Mouse (Mus musculus) c-Kit-positive CD71-positive TER-119-positive erythroid progenitor cells, embryonic 14.5 days (primary cell): ENCODE results near the gene E130308A19Rik.

Experiments
- DNase-seq: peaks from one replicate; pipeline ENCODE4 v3.0.0-alpha.2; 2013; ENCODE audit warnings: low spot score

Gene E130308A19Rik

DNA sequence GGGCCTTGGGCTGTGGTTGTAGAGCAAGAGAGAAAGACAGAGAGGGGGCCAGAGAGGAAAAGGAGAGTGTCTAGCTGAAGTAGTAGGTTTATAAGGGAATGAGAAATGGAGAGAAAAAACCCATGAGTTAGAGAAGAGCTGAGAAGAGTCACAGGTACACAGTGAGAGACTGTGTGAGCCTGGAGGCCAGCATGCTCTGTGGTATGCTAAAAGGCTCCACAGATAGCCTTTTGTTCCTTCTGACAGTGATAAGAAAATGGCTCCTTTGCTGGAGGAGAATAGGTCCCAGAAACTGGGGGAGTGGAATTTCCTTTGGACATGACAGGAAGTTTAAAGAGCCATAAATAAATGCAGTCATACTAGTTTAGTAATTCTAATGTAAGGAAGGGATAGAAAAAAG is 13.2 kb downstream of the E130308A19Rik start:
- DNase-seq: no peak

DNA sequence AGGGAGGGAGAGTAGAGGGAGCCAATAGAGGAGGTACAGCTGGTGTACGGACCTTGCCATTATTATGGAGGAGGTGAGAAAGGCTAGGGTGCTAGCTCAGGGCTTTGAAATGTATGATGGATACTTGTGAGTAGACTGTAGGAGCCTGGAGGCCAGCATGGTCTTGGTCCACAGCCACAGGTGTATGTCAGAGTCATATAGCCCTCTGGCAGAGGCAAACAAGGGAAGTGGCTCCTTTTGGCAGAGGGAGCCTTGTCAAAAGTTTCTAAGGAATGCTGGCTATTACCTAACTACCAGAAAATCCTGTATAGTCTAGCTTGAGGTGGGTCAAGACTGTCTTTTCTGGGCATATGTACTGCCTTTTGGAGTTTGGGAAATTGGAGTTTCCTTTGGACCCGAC is 14.7 kb downstream of the E130308A19Rik start:
- no peak for DNase-seq

DNA sequence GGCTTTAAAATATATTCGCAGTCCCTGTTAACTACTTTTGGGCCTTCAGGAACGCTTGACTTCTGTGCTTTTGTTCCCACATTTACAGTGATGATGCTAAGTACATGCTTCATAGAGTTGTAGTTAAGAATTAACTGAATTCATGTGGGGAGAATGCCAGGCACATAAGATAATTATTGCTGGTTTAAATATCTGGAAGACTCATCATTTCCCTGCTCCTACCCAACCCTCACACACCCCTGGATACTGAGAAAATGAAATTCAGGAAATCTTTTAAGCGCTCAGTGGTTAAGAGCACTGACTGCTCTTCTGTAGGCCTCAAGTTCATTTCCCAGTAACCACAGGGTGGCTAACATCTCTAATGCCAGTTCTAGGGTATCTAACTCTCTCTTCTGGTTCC is 16.0 kb downstream of the E130308A19Rik start:
- no peak for DNase-seq

DNA sequence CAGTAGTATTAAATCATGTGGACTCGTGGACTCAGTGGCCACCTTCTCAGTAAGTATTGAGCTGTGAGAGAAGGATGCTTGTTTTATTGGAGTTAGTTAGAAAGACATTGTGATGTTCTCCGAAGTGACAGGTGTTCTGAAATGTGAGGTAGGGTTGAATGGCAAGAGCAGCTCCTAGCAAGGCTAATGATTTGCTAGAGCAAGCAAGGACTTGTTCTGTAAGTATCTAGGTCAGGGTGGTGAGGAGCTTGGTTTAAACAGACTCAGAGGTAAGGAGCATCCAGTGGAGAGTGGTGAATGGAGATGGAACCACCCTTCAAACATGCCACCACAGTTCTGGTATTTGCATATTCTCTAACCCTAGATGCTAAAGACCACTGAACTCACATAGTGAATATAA is 16.6 kb downstream of the E130308A19Rik start:
- no peak for DNase-seq

DNA sequence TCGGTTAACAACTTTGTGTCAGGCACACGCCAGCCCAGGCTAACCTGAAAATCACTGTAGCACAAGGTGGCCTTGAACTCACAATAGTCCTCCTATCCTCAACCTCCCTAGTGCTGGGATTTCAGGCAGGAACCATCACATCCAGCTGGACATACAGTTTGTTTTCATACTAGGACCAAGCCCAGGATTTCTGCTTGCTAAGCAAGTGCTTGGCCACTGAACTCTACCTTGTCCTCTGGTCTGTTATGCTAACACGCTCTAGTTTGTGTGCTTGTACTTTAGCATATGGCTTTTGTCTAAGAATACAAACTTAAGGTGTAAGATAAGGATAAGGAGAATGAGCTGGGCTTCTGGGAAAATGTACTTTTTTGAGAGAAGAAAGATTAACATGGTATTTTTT is 18.4 kb downstream of the E130308A19Rik start:
- DNase-seq: no peak

DNA sequence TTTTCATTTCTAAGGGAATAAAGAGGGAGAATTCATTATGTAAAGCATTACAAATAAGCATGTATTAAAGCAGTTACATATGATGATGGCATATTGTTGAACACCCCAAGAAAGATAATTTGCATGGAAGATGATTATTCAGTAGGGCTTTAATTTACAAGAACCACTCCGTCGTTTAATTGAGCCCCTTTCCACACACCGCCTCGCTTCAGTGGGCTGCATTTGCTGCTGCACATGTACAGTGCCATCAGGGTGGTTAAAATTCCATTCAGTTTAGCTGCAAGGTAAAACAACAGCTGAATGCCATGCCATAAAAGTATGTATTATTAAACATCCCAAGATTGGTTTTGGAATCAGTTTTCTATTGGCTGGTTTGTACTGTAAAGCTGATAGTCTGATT is 19.0 kb downstream of the E130308A19Rik start:
- no peak for DNase-seq

DNA sequence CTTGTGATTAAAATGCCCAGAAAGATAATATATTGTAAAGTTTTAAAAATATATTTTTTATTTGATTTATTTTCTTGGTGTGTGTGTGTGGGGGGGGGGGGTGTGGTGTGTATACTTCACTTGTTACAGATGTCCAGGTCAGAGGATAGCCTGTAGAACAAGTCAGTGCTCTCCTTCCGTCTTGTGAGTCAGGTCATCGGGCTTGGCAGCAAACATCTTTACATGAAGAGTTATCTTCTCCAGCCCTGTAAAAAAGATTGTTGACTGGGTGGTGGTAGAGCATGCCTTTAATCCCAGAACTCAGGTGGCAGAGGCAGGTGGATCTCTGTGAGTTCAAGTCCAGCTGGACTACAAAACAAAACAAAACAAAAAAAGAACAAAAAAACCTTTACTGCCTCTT is 19.6 kb downstream of the E130308A19Rik start:
- peak; percentile 44 for DNase-seq

DNA sequence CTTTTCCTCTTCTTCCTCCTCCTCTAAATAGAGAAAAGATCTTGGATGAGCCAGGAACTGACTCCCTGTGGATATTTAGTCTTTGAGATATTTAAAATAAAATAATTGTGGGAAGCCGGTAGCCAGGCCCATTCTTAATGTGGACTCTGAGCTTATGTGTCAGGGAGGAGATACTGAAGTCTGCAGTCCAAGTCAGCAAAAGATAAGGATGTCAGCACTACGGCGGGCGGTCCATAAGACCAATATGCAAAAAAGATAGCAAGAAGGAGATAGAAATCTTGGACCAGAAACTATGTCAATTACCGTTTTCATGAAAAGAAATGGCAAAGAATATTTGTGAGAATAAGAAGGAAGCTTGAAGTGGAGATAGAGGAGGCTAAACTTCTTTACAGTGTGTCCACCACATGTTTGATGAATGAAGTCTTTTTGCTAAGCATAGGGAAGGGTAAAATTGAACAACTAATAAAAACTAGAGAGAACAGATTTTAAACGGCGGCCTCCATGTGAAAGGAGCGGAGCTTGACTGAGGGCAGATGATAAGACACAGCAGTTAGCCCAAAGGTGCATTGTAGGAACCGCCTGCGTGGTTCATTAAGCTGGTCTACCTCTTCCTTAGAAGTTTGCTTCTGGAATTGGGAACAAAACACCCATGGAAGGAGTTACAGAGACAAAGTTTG is 20.1 kb downstream of the E130308A19Rik start:
- peak; percentile 64 for DNase-seq

DNA sequence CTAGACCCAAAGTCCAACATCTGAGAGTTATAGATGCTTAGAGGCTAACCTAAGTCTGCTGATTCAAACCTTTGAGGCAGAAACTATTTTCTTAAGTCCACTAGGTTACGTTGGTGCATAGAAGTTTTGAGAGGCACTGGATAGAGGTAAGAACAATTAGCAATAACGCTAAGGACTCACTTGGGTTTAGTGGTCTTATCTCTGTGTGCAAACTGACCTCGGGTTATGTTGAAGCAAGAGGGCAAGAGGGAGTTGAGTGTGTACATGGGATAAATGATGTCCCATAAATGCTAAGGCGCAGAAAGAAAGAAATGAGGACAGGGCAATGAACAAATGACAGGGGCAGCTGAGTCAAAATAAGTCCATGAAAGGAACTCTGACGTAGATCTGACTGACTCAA is 23.1 kb downstream of the E130308A19Rik start:
- DNase-seq: no peak

DNA sequence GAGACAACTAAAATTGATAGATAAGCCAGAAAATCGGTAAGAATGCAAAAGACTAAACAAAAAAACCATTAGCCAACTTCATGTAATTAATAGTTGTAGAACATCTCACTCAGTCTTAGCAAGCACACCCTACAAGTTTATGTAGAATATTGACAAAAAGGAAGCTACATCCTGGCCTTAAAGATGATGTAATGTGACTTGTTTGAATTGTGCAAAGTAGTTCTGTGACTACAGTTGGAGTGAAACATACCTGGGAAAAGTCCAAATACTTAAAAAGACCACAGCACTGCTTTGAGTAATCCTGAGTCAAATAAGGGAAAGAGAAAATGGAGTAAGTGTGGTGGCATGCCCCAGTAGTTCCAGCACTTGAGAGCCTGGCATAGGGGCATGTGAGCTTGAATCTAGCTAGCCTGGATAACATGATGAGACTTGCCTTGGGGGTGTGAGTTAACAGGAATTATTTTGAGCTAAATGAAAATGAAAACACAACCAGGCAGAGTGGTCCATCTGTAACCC is 26.2 kb downstream of the E130308A19Rik start:
- no peak for DNase-seq

DNA sequence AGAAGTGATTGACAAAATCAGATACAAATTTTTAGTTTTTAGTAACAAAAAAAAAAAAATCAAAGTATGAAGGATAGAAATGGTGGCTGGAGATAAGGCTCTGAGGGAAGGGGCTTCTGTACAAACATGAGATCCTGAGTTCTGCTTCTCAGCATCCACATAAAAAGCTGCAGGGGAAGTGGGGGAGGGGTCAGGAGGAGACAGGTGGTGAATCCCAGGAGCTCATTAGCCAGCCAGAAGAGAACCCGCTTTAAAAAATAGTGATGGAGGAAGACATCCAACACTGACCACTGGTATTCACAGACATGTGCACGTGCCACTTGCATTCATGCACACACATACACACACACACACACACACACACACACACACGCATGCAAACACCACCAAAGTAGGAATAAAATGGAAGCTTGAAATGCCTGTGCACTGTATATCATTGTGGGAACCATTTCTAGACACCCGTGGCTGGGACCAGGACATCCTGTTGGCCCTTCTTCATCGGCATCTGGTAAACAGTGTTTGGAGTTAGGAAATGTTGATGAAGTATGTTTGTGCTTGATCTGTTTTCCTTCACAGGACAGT is 30.1 kb downstream of the E130308A19Rik start:
- no peak for DNase-seq

DNA sequence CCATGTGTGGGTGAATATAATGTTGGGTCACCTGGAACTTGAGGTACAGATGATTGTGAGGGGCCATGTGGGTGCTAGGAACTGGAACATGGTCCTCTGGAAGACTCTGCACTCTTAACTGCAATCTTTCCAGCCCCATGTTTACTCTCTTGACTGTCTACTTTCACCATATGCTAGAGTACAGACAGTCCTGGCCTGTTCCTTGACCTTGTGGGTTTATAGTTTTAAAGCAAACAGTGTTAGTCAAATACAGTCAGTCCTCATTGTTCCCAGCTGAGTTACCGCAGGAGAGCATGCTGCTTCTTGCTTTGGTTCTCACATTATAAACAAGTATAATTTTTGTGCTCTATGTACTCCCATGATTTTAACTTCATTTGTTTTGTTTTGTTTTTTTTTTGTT is 36.2 kb downstream of the E130308A19Rik start:
- no peak for DNase-seq

DNA sequence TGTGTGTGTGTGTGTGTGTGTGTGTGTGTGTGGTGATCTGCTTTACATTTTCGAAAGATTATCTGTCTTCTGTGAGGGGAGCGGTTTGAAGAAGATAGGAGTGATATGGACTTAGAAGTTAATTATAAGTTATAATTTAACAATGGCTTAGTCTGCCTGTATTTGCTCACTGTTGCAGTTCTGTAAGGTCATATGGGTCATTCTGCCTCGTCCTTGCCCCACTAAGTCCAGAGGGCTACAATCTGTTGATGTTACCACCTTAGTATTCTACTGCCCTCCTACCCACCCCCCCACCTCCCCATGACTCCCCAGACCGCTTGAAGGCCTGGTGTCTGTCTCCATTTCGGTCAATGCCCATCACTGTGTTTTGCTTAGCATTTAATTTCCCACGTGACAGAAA is 37.4 kb downstream of the E130308A19Rik start:
- no peak for DNase-seq

DNA sequence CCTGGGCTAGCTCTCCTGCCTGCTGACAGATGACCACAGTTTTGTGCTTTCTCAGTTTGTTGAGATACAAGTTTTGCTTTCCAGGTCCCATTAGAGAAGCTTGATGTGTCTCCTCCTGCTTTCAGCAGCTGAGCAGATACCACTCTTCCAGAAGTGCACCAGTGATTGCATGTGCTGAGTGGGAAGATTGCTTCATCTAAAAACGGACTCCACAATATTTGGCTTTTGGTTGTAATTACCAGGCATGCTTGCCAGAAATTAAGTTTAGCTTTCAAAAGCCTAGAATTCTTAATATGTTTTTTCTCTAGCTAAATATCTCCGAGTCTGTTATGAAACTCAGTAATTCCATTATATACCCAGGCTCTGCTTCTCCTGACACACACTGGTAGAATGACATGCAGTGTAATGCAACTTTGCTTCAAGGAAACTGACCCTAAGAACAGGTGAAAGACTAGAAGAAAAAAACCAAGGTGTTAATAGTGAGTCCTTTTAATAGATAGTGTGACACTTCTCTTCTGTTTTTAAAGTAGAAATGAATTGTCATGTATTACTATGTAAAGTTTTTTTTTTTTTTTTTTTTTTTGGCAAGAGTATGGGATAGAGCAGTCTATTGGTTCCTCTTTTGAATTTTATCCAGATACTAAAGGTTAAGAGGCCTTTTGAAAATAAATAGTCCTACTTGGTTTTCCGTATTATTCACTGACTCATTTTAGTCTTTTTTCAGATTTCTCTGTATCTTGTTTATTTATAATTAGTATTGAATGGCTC is 40.7 kb downstream of the E130308A19Rik start:
- no peak for DNase-seq

DNA sequence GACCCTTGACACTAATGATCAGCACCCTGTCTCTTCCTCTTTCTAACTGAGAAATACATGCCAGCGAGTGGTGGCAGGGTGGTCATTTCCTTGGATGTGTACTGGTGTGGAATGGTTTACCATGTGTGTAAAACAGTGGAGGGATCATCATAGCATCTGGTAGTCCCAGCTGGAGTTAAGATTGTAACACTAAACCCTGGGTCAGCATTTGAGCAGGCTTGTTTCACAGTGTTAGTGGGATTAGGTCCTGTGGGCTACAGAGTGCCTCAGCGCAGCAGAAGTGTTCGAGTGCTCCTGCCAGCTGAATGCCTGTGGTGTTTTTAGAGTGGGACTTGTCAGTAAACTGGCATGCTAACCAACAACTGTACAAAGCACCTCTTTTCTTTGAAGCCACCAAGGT is 42.0 kb downstream of the E130308A19Rik start:
- no peak for DNase-seq

DNA sequence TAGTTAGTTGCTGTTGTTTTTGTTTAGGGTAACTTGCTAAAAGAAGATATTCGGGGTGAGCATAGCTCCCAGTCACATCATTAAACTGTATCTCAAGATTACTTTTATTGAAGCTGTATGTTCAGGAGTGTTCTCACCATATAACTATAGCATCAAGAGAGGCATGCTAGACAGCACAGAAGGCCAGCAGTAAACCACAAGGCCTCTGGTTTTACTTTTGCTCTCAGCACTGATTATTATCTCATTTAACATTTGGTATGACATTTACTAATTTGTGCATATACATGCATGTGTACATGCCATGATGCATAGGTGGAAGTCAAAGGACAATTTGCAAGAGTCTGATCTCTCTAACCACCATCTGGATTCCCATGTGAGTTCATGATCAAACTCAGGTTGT is 43.1 kb downstream of the E130308A19Rik start:
- no peak for DNase-seq

DNA sequence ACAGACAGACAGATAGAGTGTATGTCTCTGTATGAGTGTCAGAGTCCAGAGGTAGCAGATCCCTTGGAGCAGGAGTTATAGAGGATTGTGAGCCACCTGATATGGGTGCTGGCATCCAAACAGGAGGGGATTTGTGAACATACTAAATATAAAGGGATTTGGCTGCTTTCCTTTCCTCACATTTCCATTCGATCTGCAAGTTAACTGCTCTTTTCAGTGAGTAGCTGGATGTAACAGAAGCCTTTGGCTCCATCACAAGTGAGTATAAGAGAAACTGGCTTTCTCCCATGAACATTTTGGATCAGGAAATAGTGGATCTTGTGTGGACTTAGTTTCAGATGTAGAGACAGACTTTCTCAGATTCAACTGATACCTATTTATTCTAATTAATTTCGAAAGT is 44.0 kb downstream of the E130308A19Rik start:
- DNase-seq: no peak

DNA sequence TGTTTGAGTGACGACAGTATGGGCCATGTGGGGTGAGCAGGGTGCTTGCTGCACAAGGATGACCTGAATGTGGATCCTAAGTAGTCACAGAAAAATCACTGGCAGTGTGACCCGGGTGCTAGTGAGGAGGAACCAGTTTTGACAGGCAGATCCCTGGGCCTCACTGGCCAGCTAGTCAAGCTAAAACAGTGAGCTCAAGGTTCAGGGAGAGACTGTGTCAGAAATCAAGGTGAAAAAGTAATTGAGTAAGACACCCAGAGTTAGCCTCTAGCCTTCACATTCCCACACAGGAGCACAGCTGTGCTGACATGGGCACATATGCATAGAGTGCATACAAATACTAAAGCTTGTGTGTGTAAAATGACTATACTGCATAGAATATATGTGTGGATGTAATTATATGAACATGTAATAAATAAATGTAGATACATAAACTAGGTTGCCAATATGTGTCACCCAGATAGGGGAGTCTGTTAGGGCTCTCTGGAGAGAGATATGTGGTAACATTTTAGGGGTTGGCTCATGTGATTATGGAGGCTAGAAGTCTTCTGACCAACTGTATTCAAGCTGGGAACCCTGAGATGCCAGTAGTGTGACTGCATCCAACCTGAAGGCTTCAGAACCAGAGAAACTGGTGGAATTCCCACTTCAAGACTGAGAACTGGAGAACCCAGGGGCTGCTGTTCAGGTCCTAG is 47.6 kb downstream of the E130308A19Rik start:
- DNase-seq: no peak

DNA sequence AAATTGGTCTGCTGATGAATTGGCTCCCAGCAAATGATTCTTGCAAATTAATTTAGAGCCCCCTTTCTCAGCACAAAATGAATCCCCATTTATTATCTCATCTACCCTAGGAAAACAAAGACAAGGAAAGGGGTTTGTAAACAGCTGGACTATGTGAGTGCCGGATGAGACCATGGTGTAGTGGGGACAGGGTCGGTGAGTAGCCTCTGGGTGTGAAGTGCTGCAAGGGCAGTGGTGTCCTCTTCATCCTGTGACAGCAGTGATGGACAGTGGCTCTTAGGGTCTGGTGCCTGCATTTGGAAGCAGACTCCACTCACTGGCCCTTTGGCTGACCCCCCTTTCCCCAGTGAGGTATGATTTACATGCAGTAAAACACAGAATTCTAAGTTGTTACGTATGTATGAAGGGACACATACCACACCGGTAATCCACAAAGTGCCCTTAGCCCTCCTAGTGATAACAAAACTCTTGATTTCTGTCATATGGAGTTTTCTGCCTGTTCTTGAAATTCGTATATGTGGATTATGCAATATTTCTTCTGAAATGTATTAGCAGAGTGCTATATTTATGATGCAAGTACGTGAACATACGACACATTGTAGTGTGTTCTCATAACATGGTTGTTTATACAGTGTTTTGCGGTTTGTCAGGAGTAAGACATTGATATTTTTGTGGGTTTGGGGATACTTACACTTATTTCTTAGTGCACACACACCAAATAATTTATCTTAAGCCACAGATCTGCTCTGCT is 49.1 kb downstream of the E130308A19Rik start:
- no peak for DNase-seq

DNA sequence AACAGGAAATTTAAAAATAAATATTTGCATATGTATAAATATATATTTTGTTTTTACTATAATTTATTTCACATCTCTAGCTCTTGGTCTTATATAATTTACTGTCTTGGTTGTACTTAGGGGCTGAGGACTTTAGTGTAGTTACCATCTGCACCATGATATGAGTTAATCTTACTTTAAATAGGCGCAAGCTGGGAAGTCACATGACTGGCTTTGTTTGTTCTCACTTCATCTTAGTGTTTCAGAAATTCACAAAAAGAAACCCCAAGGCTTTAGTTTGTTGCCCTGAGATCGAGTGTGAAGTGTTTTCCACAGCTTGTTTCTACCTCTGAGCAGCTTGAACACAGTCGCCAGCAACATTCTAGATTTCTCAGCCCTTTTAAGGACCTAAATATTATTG is 49.7 kb downstream of the E130308A19Rik start:
- DNase-seq: no peak

DNA sequence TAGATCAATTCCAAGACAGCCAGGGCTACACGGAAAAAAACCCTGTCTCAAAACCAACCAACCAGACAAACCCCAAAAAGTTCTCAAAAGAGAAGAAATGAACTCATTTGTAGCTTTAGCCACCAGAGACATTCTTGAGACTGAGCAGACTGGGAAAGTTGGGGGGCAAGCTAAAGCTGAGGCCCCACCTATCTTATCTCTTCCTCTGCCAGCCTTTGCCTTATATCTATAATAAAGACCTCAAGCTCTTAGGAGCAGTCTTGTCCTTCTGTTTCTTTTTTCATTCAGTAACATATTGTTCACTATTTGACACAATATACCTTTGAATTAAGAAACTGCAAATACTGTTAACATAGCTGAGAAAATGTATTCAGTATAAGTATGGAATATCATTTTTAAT is 55.4 kb downstream of the E130308A19Rik start:
- no peak for DNase-seq

DNA sequence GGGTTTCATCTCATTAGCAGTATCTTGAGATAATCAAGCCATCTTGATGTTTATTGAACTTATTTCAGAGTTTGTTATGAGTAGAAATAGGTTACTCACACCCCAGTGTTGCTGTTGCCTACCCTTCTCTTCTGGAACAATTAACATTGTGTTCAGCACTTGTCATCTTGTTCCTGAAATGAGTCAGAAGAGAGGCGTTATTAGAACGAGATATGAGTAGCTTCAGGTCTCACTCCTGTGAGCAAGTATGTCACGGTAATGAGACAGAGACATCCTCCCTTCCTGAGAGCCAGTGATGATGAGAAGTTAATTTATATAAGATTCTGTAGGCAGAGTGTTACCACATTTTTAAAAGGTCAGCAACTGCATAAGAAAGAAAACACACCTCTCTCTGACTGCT is 56.5 kb downstream of the E130308A19Rik start:
- no peak for DNase-seq
